Mouse (Mus musculus) bone marrow, adult 2 months (tissue): ENCODE measurements at regions not wholly inside any gene's neighbourhood (a gene's known extent, or its start where the extent isn't known, plus 50 kb on each side); places are given as distances from the start of the nearest gene placed in this dataset.

ENCODE experiments used
- H3K27ac ChIP-seq: fragments of 200-500 bp; 2 replicates; pipeline ENCODE4 v1.5.1; 2012; ENCODE audit warnings: low read depth, mild to moderate bottlenecking, control low read depth, inconsistent platforms, low read length; ENCODE audit not compliant: control insufficient read depth, poor library complexity, insufficient read depth
- H3K4me1 ChIP-seq: fragments of 200-500 bp; 2 replicates; pipeline ENCODE4 v1.6.1; 2011; ENCODE audit warnings: low read length; ENCODE audit not compliant: control insufficient read depth, insufficient read depth
- H3K4me3 ChIP-seq: fragments of 200-500 bp; replicated peaks from 2 replicates; pipeline ENCODE3; 2011; ENCODE audit warnings: mild to moderate bottlenecking, low read depth, low read length, control low read depth; ENCODE audit not compliant: control insufficient read depth
- CTCF ChIP-seq: fragments of 200-500 bp; IDR thresholded peaks from 2 replicates; pipeline ENCODE4 v1.5.1; 2011; ENCODE audit warnings: low read length, control low read depth; ENCODE audit not compliant: control insufficient read depth, insufficient read depth
- POLR2A ChIP-seq: fragments of 200-500 bp; IDR thresholded peaks from 2 replicates; pipeline ENCODE4 v1.6.1; 2011; ENCODE audit warnings: low read depth, mild to moderate bottlenecking, control low read depth, low read length, borderline replicate concordance; ENCODE audit not compliant: control insufficient read depth
- WGBS: fragments of 180-500 bp; shearing (Covaris S2); methylation state at CpG from one replicate; pipeline ENCODE4 v1.1.7; 2018; 5-methylcytosine and 5-hydroxymethylcytosine counted together

- WGBS: 77% methylated on average over 8 of the region's 8 CpGs
- Histone ChIP-seq H3K27ac (no peak overlapping the region), H3K4me3 (no peak overlapping the region), H3K4me1 (no peaks in the 10 kb centered on the region)
- TF ChIP-seq POLR2A (no peak), CTCF (no peak)
These were observed 405.1 kb upstream of the Mctp2 start for GRCm38 (mm10) chr7:72711193-72712131.

- H3K27ac ChIP-seq: no peak overlapping the region
- no peaks in the 10 kb centered on the region for H3K4me1 ChIP-seq
- no peak overlapping the region for H3K4me3 ChIP-seq
- TF ChIP-seq CTCF (no peak), POLR2A (no peak)
- WGBS: 74% methylated on average over 5 of the region's 5 CpGs
These were observed 409.0 kb upstream of the Mctp2 start for GRCm38 (mm10) chr7:72715401-72715800.

DNA sequence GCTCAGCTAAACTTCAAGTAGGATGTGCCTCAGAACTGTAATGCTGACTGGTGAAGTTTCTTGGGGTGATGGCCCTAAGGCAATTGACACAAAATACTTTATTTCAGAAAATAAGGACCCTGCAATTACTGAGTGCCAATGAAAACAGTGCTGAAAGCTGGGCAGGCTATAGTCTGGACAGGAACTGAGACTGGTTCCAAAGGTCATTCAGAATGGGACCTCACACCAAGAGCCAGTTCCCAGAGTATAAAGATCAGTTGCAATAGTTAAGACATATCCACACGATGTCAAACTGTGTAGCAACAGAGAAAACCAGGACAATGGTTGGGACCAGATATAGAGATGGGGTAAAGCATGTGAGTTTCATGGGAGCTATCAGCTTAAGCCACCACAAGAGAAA is 409.6 kb upstream of the Mctp2 start:
- TF ChIP-seq CTCF (no peak), POLR2A (no peak)
- WGBS: 66% methylated on average over 1 of the region's 1 CpGs
- no peaks in the 10 kb centered on the region for H3K4me1 ChIP-seq
- H3K4me3 ChIP-seq: no peak overlapping the region
- H3K27ac ChIP-seq: no peak overlapping the region

- Histone ChIP-seq H3K27ac (no peak overlapping the region), H3K4me3 (no peak overlapping the region), H3K4me1 (no peaks in the 10 kb centered on the region)
- TF ChIP-seq CTCF (no peak), POLR2A (no peak)
- WGBS: 78% methylated on average over 9 of the region's 9 CpGs
These were observed 419.9 kb upstream of the Mctp2 start for GRCm38 (mm10) chr7:72726214-72726854.

GRCm38 (mm10) chr7:72737792-72738191 is 431.4 kb upstream of the Mctp2 start:
- H3K4me3 ChIP-seq: no peak overlapping the region
- no peaks in the 10 kb centered on the region for H3K4me1 ChIP-seq
- H3K27ac ChIP-seq: no peak overlapping the region
- WGBS: 72% methylated on average over 8 of the region's 8 CpGs
- TF ChIP-seq POLR2A (no peak), CTCF (no peak)

- Histone ChIP-seq H3K4me1 (no peaks in the 10 kb centered on the region), H3K27ac (no peak overlapping the region), H3K4me3 (no peak overlapping the region)
- TF ChIP-seq CTCF: no peak
- TF ChIP-seq POLR2A: no peak
- WGBS: 70% methylated on average over 13 of the region's 13 CpGs
These were observed 432.0 kb upstream of the Mctp2 start for GRCm38 (mm10) chr7:72738324-72738944.

DNA sequence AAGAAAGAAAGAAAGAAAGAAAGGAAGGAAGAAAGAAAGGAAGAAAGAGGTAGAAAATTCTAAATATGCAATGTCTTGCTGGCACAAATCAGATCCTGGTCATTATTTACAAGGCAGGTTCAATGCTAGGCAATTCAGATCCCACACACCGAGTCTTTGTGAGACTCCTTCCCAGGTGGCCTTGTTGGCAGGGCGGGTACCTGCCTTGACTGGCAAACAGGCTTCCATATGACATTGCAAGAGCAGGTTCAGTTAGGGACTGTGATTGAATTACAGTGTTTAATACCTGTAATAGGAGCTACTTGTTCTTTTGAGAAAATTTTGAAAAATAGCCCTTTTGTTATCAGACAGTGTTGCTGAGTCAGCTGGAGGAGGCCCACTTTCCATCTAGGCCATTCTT is 436.0 kb upstream of the Mctp2 start:
- Histone ChIP-seq H3K27ac (no peak overlapping the region), H3K4me1 (no peaks in the 10 kb centered on the region), H3K4me3 (no peak overlapping the region)
- 80% methylated on average over 2 of the region's 2 CpGs for WGBS
- TF ChIP-seq CTCF (no peak), POLR2A (no peak)

- H3K4me1 ChIP-seq: no peaks in the 10 kb centered on the region
- 72% methylated on average over 10 of the region's 10 CpGs for WGBS
- TF ChIP-seq CTCF (no peak), POLR2A (no peak)
- no peak overlapping the region for H3K4me3 ChIP-seq
- H3K27ac ChIP-seq: no peak overlapping the region
These were observed 445.1 kb upstream of the Mctp2 start for GRCm38 (mm10) chr7:72751501-72751917.
